In genomic region chr8:110789571-110789970, GRCm38 (mm10) we compare ENCODE assay signal across 18 mouse cellular contexts. TPM values are rescaled to one million over a fixed set of nuclear protein-coding genes. Genes with fewer than 3 reads are reported as not detected.
DNase-seq lines count a peak whose midpoint lies in the region; ATAC-seq and TF ChIP-seq lines count a peak whose summit lies in the region.
"Had no signal": no experiment of that assay in that cellular context is flagged by ENCODE, and none has a peak within 500 bp of the region (broad histone marks: within the 10 kb centered on the region; RNA-seq: fewer than 3 reads in every experiment).

No protein-coding gene starts in this region.

- no peak overlapping the region for H3K4me3 ChIP-seq in heart, embryonic 15.5 days
- peak overlapping the region; percentile 30 for H3K4me3 ChIP-seq in C2C12 (ENCODE audit: insufficient read depth, poor library complexity, severe bottlenecking)
- H3K4me3 ChIP-seq in kidney, embryonic 16.5 days (ENCODE audit: low read length): no peak overlapping the region
- H3K4me3 ChIP-seq: embryonic facial prominence, embryonic 12.5 days; forebrain, embryonic 13.5 days; left cerebral cortex, adult 2 months; midbrain, embryonic 12.5 days; stomach, embryonic 15.5 days had no signal

- H3K79me3 ChIP-seq in C2C12 (ENCODE audit: low read depth): peaks cover 33% of the 10 kb centered on the region

- peaks cover 18% of the 10 kb centered on the region for H3K4me1 ChIP-seq in heart, embryonic 15.5 days (replicated peaks)
- peaks cover 15% of the 10 kb centered on the region; the same call in 1 of the 2 replicates for H3K4me1 ChIP-seq in kidney, embryonic 16.5 days (ENCODE audit: insufficient read depth, low read length)
- H3K4me1 ChIP-seq: embryonic facial prominence, embryonic 12.5 days; forebrain, embryonic 13.5 days; midbrain, embryonic 12.5 days had no signal

- H3K79me2 ChIP-seq in C2C12 (ENCODE audit: control insufficient read depth, insufficient read depth): peaks cover 65% of the 10 kb centered on the region

- intact Hi-C loops in heart, postnatal 10 days (cut with DNase I): no loop called here

- H3K9ac ChIP-seq in heart, embryonic 15.5 days: no peak overlapping the region
- H3K9ac ChIP-seq in kidney, embryonic 16.5 days (replicated peaks; ENCODE audit: low read length): no peak overlapping the region
- H3K9ac ChIP-seq: embryonic facial prominence, embryonic 12.5 days; forebrain, embryonic 13.5 days; midbrain, embryonic 12.5 days; stomach, embryonic 15.5 days had no signal

- no peaks in the 10 kb centered on the region for H3K36me3 ChIP-seq in heart, embryonic 15.5 days
- H3K36me3 ChIP-seq in C2C12 (ENCODE audit: control insufficient read depth, insufficient read depth): peaks cover 7% of the 10 kb centered on the region
- H3K36me3 ChIP-seq in kidney, embryonic 16.5 days (ENCODE audit: insufficient read depth, low read length): no peaks in the 10 kb centered on the region
- H3K36me3 ChIP-seq: embryonic facial prominence, embryonic 12.5 days; midbrain, embryonic 12.5 days; stomach, embryonic 15.5 days had no signal

- peak overlapping the region; percentile 77 for H3ac ChIP-seq in C2C12 (ENCODE audit: control insufficient read depth, insufficient read length, low read depth)

- H3K4me2 ChIP-seq in heart, embryonic 15.5 days: no peak overlapping the region
- H3K4me2 ChIP-seq in kidney, embryonic 16.5 days (replicated peaks; ENCODE audit: low read depth, low read length): no peak overlapping the region
- H3K4me2 ChIP-seq: embryonic facial prominence, embryonic 12.5 days; forebrain, embryonic 13.5 days; midbrain, embryonic 12.5 days; stomach, embryonic 15.5 days had no signal

- no peak for ATAC-seq in heart, embryonic 15.5 days (replicated peaks; ENCODE audit: insufficient number of reproducible peaks, insufficient read depth, low FRiP score, low read depth)
- ATAC-seq in kidney, embryonic 16.5 days (ENCODE audit: low FRiP score, low TSS enrichment): no peak
- ATAC-seq: forebrain, embryonic 13.5 days had no signal

- 47% methylated on average over 12 of the region's 12 CpGs for WGBS in heart, embryonic 15.5 days
- 50% methylated on average over 12 of the region's 12 CpGs for WGBS in kidney, embryonic 16.5 days

- peak overlapping the region; percentile 21; the same call in 1 of the 2 replicates for H3K27ac ChIP-seq in heart, embryonic 15.5 days
- no peak overlapping the region for H3K27ac ChIP-seq in kidney, embryonic 16.5 days (ENCODE audit: low read length)
- H3K27ac ChIP-seq: embryonic facial prominence, embryonic 12.5 days; forebrain, embryonic 13.5 days; kidney, postnatal 0 days; left cerebral cortex, adult 2 months; midbrain, embryonic 12.5 days; stomach, embryonic 15.5 days had no signal

- H3K27me3 ChIP-seq in heart, embryonic 15.5 days: no peaks in the 10 kb centered on the region
- H3K27me3 ChIP-seq in C2C12 (ENCODE audit: control insufficient read depth, insufficient read depth, insufficient read length): no peaks in the 10 kb centered on the region
- no peaks in the 10 kb centered on the region for H3K27me3 ChIP-seq in kidney, embryonic 16.5 days (ENCODE audit: insufficient read depth, low read length)
- H3K27me3 ChIP-seq: embryonic facial prominence, embryonic 12.5 days; forebrain, embryonic 13.5 days; midbrain, embryonic 12.5 days; stomach, embryonic 15.5 days had no signal

- no peak for TF ChIP-seq CTCF in C2C12 (IDR thresholded peaks at IDR 0.05; ENCODE audit: control insufficient read depth, insufficient read depth, insufficient read length)

- H3K9me3 ChIP-seq in heart, embryonic 15.5 days (replicated peaks): no peaks in the 10 kb centered on the region
- no peaks in the 10 kb centered on the region for H3K9me3 ChIP-seq in kidney, embryonic 16.5 days (ENCODE audit: low read length)
- H3K9me3 ChIP-seq: embryonic facial prominence, embryonic 12.5 days; forebrain, embryonic 13.5 days; midbrain, embryonic 12.5 days; stomach, embryonic 15.5 days had no signal

- no peak for DNase-seq in heart, postnatal 10 days
- DNase-seq in layer of hippocampus, postnatal 10 days (ENCODE audit: low spot score in 2 of 2): peak; percentile 25 to 37
- no peak for DNase-seq in layer of hippocampus, postnatal 36 days
- peak; percentile 66 for DNase-seq in adipocyte (ENCODE audit: low spot score)
- DNase-seq in frontal cortex, postnatal 10 days (ENCODE audit: low spot score in 2 of 2): no peak
- DNase-seq: adrenal gland, postnatal 10 days; cerebellum, postnatal 36 days; gastrocnemius, postnatal 36 days; liver had no signal

TF ChIP-seq in C2C12, 6 proteins besides CTCF, POLR2A, EP300 and RAD21:
- TF ChIP-seq CEBPB (IDR thresholded peaks at IDR 0.05; ENCODE audit: low read depth) (no peak), USF1 (IDR thresholded peaks at IDR 0.05; ENCODE audit: low read depth) (no peak), MYOD1 (IDR thresholded peaks at IDR 0.05; ENCODE audit: control insufficient read depth, insufficient read length, low read depth) (no peak), FOSL1 (IDR thresholded peaks at IDR 0.05; ENCODE audit: insufficient read depth, low read length, poor library complexity, severe bottlenecking) (no peak), MYOG (IDR thresholded peaks at IDR 0.05; ENCODE audit: control insufficient read depth, extremely low read depth, insufficient read length) (no peak), MAX (IDR thresholded peaks at IDR 0.05) (no peak)

RNA-seq across cellular contexts. Expression of gene Il34, which starts 16.2 kb away (rescaled TPM):
- 0.94 and 1.6 TPM in 2 replicates for polyA plus RNA-seq in heart, embryonic 15.5 days (2015; fragmentation: Nextera tagmentation; extraction: Ambion mirVana)
- 1 to 10 TPM; 5.1 to 8.1 TPM for total RNA-seq in heart, postnatal 10 days (2021)
- 10 to 100 TPM; 50.9 to 52.8 TPM for total RNA-seq in layer of hippocampus, postnatal 10 days (2021)
- 10 to 100 TPM; 76.7 to 81.1 TPM for total RNA-seq in layer of hippocampus, postnatal 36 days (2021)
- polyA plus RNA-seq in C2C12 (2012; fragmentation: generic; extraction: Trizol): 8.6 TPM
- 3.0 and 3.2 TPM in 2 replicates for polyA plus RNA-seq in kidney, embryonic 16.5 days (2015; fragmentation: Nextera tagmentation; extraction: Ambion mirVana)

RNA-seq across cellular contexts. Expression of gene Cog4, which starts 56.8 kb away (rescaled TPM):
- 53.9 and 60.1 TPM in 2 replicates for polyA plus RNA-seq in heart, embryonic 15.5 days (2015; fragmentation: Nextera tagmentation; extraction: Ambion mirVana)
- 10 to 100 TPM; 53.0 to 60.8 TPM for total RNA-seq in heart, postnatal 10 days (2021)
- total RNA-seq in layer of hippocampus, postnatal 10 days (2021): 10 to 100 TPM; 49.4 to 52.1 TPM
- total RNA-seq in layer of hippocampus, postnatal 36 days (2021): 10 to 100 TPM; 58.6 to 67.6 TPM
- 36.9 TPM for polyA plus RNA-seq in C2C12 (2012; fragmentation: generic; extraction: Trizol)
- 86.9 and 88.5 TPM in 2 replicates for polyA plus RNA-seq in kidney, embryonic 16.5 days (2015; fragmentation: Nextera tagmentation; extraction: Ambion mirVana)

RNA-seq across cellular contexts. Expression of gene Sf3b3, which starts 57.0 kb away (rescaled TPM):
- 65.1 and 85.4 TPM in 2 replicates for polyA plus RNA-seq in heart, embryonic 15.5 days (2015; fragmentation: Nextera tagmentation; extraction: Ambion mirVana)
- total RNA-seq in heart, postnatal 10 days (2021): 10 to 100 TPM; 52.2 to 57.0 TPM
- 10 to 100 TPM; 59.8 to 63.9 TPM for total RNA-seq in layer of hippocampus, postnatal 10 days (2021)
- 10 to 100 TPM; 73.1 to 76.9 TPM for total RNA-seq in layer of hippocampus, postnatal 36 days (2021)
- polyA plus RNA-seq in C2C12 (2012; fragmentation: generic; extraction: Trizol): 91.8 TPM
- polyA plus RNA-seq in kidney, embryonic 16.5 days (2015; fragmentation: Nextera tagmentation; extraction: Ambion mirVana): 175 and 182 TPM in 2 replicates

Comparison
In these comparisons a context has a peak if more than half of its experiments do, and no peak if none do; other contexts are left out.
1. DNase-seq: peak in layer of hippocampus, postnatal 10 days (2 of 2) and adipocyte (single experiment); none in heart, postnatal 10 days (0 of 2), layer of hippocampus, postnatal 36 days (0 of 2) and frontal cortex, postnatal 10 days (0 of 2).
2. RNA of gene Il34, which starts 16.2 kb away (total RNA-seq): 76.7 to 81.1 TPM in layer of hippocampus, postnatal 36 days and 50.9 to 52.8 TPM in layer of hippocampus, postnatal 10 days; 5.1 to 8.1 TPM in heart, postnatal 10 days; every median in the first group is over 4 times any median in the second.